Mouse (Mus musculus) embryonic fibroblast, embryonic 13.5 days (primary cell): ENCODE measurements around the gene Ifit1. TPM values are rescaled to one million over a fixed set of nuclear protein-coding genes. Genes with fewer than 3 reads are reported as not detected.

Experiments
- H3K27ac ChIP-seq: 2 replicates; pipeline ENCODE4 v1.5.1; 2012; ENCODE audit warnings: low read length, control low read depth, inconsistent platforms; ENCODE audit not compliant: insufficient read depth
- H3K4me1 ChIP-seq: 2 replicates; pipeline ENCODE4 v1.6.1; 2011; ENCODE audit warnings: low read length; ENCODE audit not compliant: control insufficient read depth, insufficient read depth
- H3K4me3 ChIP-seq: 2 replicates; pipeline ENCODE4 v1.5.1; 2011; ENCODE audit warnings: mild to moderate bottlenecking, control low read depth, low read length; ENCODE audit not compliant: insufficient read depth
- CTCF ChIP-seq: IDR thresholded peaks from 2 replicates; pipeline ENCODE4 v1.5.1; 2011; ENCODE audit warnings: mild to moderate bottlenecking, control low read depth, low read length, moderate library complexity, borderline replicate concordance; ENCODE audit not compliant: insufficient read depth
- POLR2A ChIP-seq: IDR thresholded peaks from 2 replicates; pipeline ENCODE4 v1.6.1; 2011; ENCODE audit warnings: low read depth, mild to moderate bottlenecking, control low read depth, low read length, moderate library complexity
- polyA plus RNA-seq: library from polyadenylated mRNA; stranded (reverse); fragments of >200 nt; gene quantifications from 2 replicates; pipeline ENCODE4 v1.2.4, GENCODE M21; 2011; ENCODE audit warnings: low read depth; ENCODE audit not compliant: missing spikeins, insufficient read length

Ifit1 gene
- polyA plus RNA-seq, 1 experiment: 15.6 TPM

- Histone ChIP-seq H3K4me3 (no peak overlapping the region), H3K4me1 (no peaks in the 10 kb centered on the region), H3K27ac (no peak overlapping the region)
- TF ChIP-seq POLR2A (no peak), CTCF (no peak)
Observed at GRCm38 (mm10) chr19:34696352-34696986, 55.8 kb downstream of the Ifit1 start.

DNA sequence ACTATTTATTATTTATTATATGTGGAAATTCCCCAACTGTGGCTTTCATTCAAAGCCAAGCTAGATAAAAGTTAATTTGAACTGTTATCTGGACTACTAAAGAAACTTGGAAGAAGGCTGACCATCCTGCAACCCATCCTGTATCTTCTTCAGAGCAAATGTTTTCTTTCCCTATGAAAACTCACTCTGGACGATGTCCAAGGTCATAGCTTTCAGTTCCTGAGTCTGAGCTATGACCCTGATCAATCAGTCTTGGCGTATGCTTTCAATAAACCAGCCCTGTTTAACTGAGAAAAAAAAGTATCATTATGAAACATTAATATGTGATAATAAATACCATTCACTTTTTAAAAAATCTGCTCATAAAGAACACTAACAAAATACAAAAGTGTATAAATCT is 56.8 kb downstream of the Ifit1 start:
- Histone ChIP-seq H3K4me3 (no peak overlapping the region), H3K27ac (no peak overlapping the region), H3K4me1 (no peaks in the 10 kb centered on the region)
- TF ChIP-seq POLR2A (no peak), CTCF (no peak)

DNA sequence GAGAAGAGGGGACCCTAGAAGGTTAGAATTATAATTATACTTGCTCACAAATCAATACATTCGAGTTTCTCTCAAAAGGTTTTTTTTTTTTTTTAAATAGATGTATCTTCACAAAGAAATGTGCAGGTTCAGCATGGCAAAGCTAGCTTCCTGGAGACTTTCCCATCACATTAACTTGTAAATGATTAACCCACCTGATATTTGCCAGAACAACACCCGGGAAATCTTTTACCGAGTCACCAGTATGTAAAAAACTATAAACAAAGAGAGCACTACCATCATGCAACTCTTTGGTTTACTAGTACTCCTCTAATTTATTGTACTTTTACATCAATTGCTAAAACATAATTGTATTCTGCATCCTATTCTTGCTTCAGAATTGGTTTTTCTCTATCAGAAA is 57.8 kb downstream of the Ifit1 start:
- H3K4me3 ChIP-seq: no peak overlapping the region
- no peak overlapping the region for H3K27ac ChIP-seq
- TF ChIP-seq POLR2A (no peak), CTCF (no peak)
- H3K4me1 ChIP-seq: no peaks in the 10 kb centered on the region

- H3K27ac ChIP-seq: no peak overlapping the region
- no peak overlapping the region for H3K4me3 ChIP-seq
- H3K4me1 ChIP-seq: no peaks in the 10 kb centered on the region
- no peak for TF ChIP-seq CTCF
- TF ChIP-seq POLR2A: no peak
Observed at GRCm38 (mm10) chr19:34698852-34699251, 58.2 kb downstream of the Ifit1 start.

DNA sequence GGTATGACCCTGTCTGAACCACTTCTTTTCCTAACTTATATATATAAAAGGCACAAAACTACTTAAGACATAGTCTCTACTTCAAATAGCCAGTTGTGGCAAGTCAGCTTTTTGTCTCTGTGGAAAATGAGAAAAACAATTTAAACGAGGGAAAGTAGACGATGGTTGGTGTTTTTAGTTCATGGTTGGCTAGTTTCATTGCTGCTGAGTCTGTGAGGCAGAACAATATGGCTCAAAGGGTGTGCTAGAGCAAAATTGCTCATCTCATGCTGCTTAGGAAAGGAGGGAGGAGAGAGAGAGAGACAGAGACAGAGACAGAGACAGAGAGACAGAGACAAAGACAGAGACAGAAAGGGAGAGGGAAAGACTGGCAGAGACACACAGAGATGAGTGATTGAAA is 58.6 kb downstream of the Ifit1 start:
- H3K4me1 ChIP-seq: no peaks in the 10 kb centered on the region
- TF ChIP-seq POLR2A: no peak
- no peak for TF ChIP-seq CTCF
- no peak overlapping the region for H3K4me3 ChIP-seq
- H3K27ac ChIP-seq: no peak overlapping the region

Other genes with a start within 250 kb of the Ifit1 start
- gene Ch25h, start 165.7 kb upstream of the Ifit1 start, polyA plus RNA-seq: 15.2 and 18.8 TPM in 2 replicates
- gene Lipa, start 113.4 kb upstream of the Ifit1 start, polyA plus RNA-seq: 66.0 and 68.3 TPM in 2 replicates
- gene Ifit2, start 90.2 kb upstream of the Ifit1 start, polyA plus RNA-seq: 13.2 and 17.6 TPM in 2 replicates
- gene Ifit3, start 57.3 kb upstream of the Ifit1 start, polyA plus RNA-seq: 11.6 and 15.3 TPM in 2 replicates
- gene Ifit1bl1, start 38.9 kb upstream of the Ifit1 start, polyA plus RNA-seq: 0.40 and 0.48 TPM in 2 replicates
- 3.4 and 3.6 TPM in 2 replicates for gene Ifit3b, start 32.9 kb upstream of the Ifit1 start, polyA plus RNA-seq
- 0.27 and 0.51 TPM in 2 replicates for gene Ifit1bl2, start 128 bp upstream of the Ifit1 start, polyA plus RNA-seq
- gene Slc16a12, start 106.4 kb downstream of the Ifit1 start, polyA plus RNA-seq: 3.8 and 3.9 TPM in 2 replicates
- 4.6 and 6.2 TPM in 2 replicates for gene Pank1, start 238.6 kb downstream of the Ifit1 start, polyA plus RNA-seq